Mouse (Mus musculus) adrenal gland, postnatal 36 days (tissue): Measurements from ENCODE around the gene Nt5c2. TPM values are rescaled to one million over a fixed set of nuclear protein-coding genes. Genes with fewer than 3 reads are reported as not detected.
A peak's percentile ranks its signal among the peaks of the same experiment; 100 is the strongest.

Source experiments
- DNase-seq, 2 experiments: peaks; one replicate each; pipeline ENCODE4 v3.0.0; 2021; ENCODE audit warnings: mixed read lengths in 1 of 2
- total RNA-seq, 2 experiments: library from RNA; stranded (reverse); gene quantifications; 2 replicates each; pipeline ENCODE4 v1.2.3; 2021

The Nt5c2 gene
- total RNA-seq, 2 experiments from 2014 or later: 63.2 to 65.2 TPM

- peak; percentile 89 to 93 for DNase-seq
These were observed 85.8 kb downstream of the Nt5c2 start for GRCm38 (mm10) chr19:46929044-46929587.

GRCm38 (mm10) chr19:46928136-46928535 is 86.8 kb downstream of the Nt5c2 start:
- DNase-seq: no peak

- no peak for DNase-seq
These were observed 88.0 kb downstream of the Nt5c2 start for GRCm38 (mm10) chr19:46926951-46927350.

GRCm38 (mm10) chr19:46926357-46926756 is 88.6 kb downstream of the Nt5c2 start:
- DNase-seq: no peak

GRCm38 (mm10) chr19:46920571-46920970 is 94.4 kb downstream of the Nt5c2 start:
- DNase-seq: no peak

GRCm38 (mm10) chr19:46915406-46916080 is 99.4 kb downstream of the Nt5c2 start:
- no peak for DNase-seq

- DNase-seq: no peak
These were observed 101.3 kb downstream of the Nt5c2 start for GRCm38 (mm10) chr19:46913626-46914025.

GRCm38 (mm10) chr19:46911492-46911891 is 103.5 kb downstream of the Nt5c2 start:
- no peak for DNase-seq

GRCm38 (mm10) chr19:46908977-46909376 is 106.0 kb downstream of the Nt5c2 start:
- DNase-seq: peak in 1 of 2 experiments; percentile 29

- DNase-seq: no peak
These were observed 106.7 kb downstream of the Nt5c2 start for GRCm38 (mm10) chr19:46908207-46908606.

GRCm38 (mm10) chr19:46905971-46906370 is 109.0 kb downstream of the Nt5c2 start:
- no peak for DNase-seq

- DNase-seq: no peak
These were observed 109.6 kb downstream of the Nt5c2 start for GRCm38 (mm10) chr19:46905383-46905782.

- DNase-seq: no peak
These were observed 110.0 kb downstream of the Nt5c2 start for GRCm38 (mm10) chr19:46904907-46905306.

GRCm38 (mm10) chr19:46903379-46903778 is 111.6 kb downstream of the Nt5c2 start:
- DNase-seq: no peak

GRCm38 (mm10) chr19:46901323-46901722 is 113.6 kb downstream of the Nt5c2 start:
- DNase-seq: peak; percentile 69 to 80

GRCm38 (mm10) chr19:46900786-46901185 is 114.2 kb downstream of the Nt5c2 start:
- DNase-seq: no peak

- peak; percentile 59 to 72 for DNase-seq
These were observed 115.1 kb downstream of the Nt5c2 start for GRCm38 (mm10) chr19:46899871-46900270.

- peak; percentile 71 to 72 for DNase-seq
These were observed 115.6 kb downstream of the Nt5c2 start for GRCm38 (mm10) chr19:46899306-46899705.

GRCm38 (mm10) chr19:46898222-46898621 is 116.7 kb downstream of the Nt5c2 start:
- no peak for DNase-seq

- no peak for DNase-seq
These were observed 117.8 kb downstream of the Nt5c2 start for GRCm38 (mm10) chr19:46897135-46897534.

GRCm38 (mm10) chr19:46893484-46893883 is 121.5 kb downstream of the Nt5c2 start:
- DNase-seq: no peak

- no peak for DNase-seq
These were observed 122.1 kb downstream of the Nt5c2 start for GRCm38 (mm10) chr19:46892856-46893255.

GRCm38 (mm10) chr19:46890657-46891056 is 124.3 kb downstream of the Nt5c2 start:
- DNase-seq: no peak

- DNase-seq: no peak
These were observed 125.3 kb downstream of the Nt5c2 start for GRCm38 (mm10) chr19:46889666-46890065.
